8 mouse cellular contexts compared by ENCODE assay signal in the genomic region with DNA sequence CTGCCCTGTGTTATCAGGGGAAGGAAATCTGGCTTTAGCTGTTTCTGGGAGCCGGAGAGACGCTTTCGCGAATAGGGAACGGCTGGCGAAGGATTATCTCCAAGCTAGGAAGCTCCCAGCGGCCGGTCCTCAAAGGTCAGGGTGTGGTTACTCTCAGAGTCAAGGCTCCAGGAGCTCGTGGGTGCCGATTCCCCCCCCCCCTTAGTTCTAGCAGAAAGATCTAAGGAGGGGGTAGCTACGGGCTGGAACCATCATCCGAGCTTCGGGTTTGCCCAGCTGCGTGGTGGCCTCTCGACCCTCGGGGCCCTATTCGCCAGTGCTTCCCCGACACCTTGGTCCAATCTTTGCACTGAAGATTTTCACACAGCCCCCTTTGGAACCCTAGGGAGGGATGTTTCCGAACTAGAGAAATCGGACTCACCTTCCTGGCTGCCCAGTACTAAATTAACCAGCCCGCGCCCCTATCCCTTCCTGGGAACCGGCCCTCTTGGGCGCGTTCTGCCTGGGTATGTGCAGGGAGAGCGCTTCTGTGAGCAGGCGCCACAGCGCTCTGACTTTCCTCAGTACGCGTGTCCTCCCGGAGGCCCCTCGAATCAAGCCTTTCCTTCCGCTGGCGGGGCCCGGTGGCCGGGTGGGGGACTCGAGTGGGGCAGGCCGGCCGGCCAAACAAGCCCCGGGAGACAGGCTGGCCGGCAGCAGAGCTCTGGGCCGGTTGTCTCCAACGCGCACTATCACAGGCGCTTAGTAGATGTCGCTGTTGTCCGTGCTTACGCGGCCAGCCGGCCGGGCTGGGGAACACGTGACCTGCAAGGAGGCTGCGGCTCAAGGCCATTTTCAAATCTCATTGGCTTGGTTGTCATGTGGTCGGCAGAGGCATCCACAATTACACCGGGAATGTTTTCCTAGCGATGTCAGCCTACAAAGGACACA. TPM values are rescaled to one million over a fixed set of nuclear protein-coding genes. Genes with fewer than 3 reads are reported as not detected.
DNase-seq lines count a peak whose midpoint lies in the region; ATAC-seq and TF ChIP-seq lines count a peak whose summit lies in the region.

A gene (plus strand): TSS at position 903 of the 930 bp plus-strand sequence.

- H3K9me3 ChIP-seq in heart, postnatal 0 days (replicated peaks; ENCODE audit: control insufficient read depth, low read length): no peaks in the 10 kb centered on the region
- no peaks in the 10 kb centered on the region for H3K9me3 ChIP-seq in limb, embryonic 11.5 days (ENCODE audit: control insufficient read depth, low read length)
- H3K9me3 ChIP-seq in stomach, embryonic 14.5 days (ENCODE audit: control insufficient read depth, low read depth, low read length): no peaks in the 10 kb centered on the region

- TF ChIP-seq CTCF in heart, postnatal 0 days (IDR thresholded peaks at IDR 0.05; ENCODE audit: low read depth): peak; percentile 40

- H3K4me2 ChIP-seq in heart, postnatal 0 days (ENCODE audit: low read depth, low read length): peak within 1 kb of the TSS; percentile 19; the same call in 1 of the 2 replicates
- H3K4me2 ChIP-seq in limb, embryonic 11.5 days (ENCODE audit: low read depth, severe bottlenecking): peak within 1 kb of the TSS; percentile 93
- no peak within 1 kb of the TSS for H3K4me2 ChIP-seq in stomach, embryonic 14.5 days (replicated peaks; ENCODE audit: low read depth, low read length)

- no peak within 1 kb of the TSS for H3K27ac ChIP-seq in heart, postnatal 0 days (ENCODE audit: low read depth)
- H3K27ac ChIP-seq in limb, embryonic 11.5 days (replicated peaks; ENCODE audit: low read depth, low read length): peak within 1 kb of the TSS; percentile 94
- no peak within 1 kb of the TSS for H3K27ac ChIP-seq in stomach, embryonic 14.5 days (ENCODE audit: low read length)

- no peaks in the 10 kb centered on the region for H3K36me3 ChIP-seq in heart, postnatal 0 days (replicated peaks; ENCODE audit: control insufficient read depth, insufficient read depth, low read length)
- H3K36me3 ChIP-seq in limb, embryonic 11.5 days (ENCODE audit: control insufficient read depth, insufficient read depth, low read length): no peaks in the 10 kb centered on the region
- no peaks in the 10 kb centered on the region for H3K36me3 ChIP-seq in stomach, embryonic 14.5 days (ENCODE audit: control insufficient read depth, insufficient read depth, low read length)

- peak; percentile 65; the same call in 1 of the 2 replicates for ATAC-seq in heart, postnatal 0 days (ENCODE audit: insufficient read depth, low read depth)
- ATAC-seq in limb, embryonic 11.5 days (ENCODE audit: insufficient number of reproducible peaks, low FRiP score, low TSS enrichment, low read depth): peak; percentile 80
- peak; percentile 49; the same call in 1 of the 2 replicates for ATAC-seq in stomach, embryonic 14.5 days (ENCODE audit: insufficient number of reproducible peaks, insufficient read depth, low FRiP score, low read depth)

- TF ChIP-seq EP300 in heart, postnatal 0 days (IDR thresholded peaks at IDR 0.05; ENCODE audit: low read depth): no peak

- peak; percentile 53 to 59 for DNase-seq in cerebellum, postnatal 10 days
- DNase-seq in cerebellum, postnatal 25 days: no peak
- DNase-seq in embryo, embryonic 11 days: peak; percentile 94
- peak; percentile 58 for DNase-seq in heart, postnatal 0 days (ENCODE audit: low spot score)
- peak; percentile 90 for DNase-seq in limb, embryonic 11.5 days (ENCODE audit: low spot score)
- no peak for DNase-seq in natural killer cell, adult 2 months (ENCODE audit: low spot score in 2 of 2)
- DNase-seq in cerebellum, adult 11 months: no peak

- H3K27me3 ChIP-seq in heart, postnatal 0 days (ENCODE audit: control insufficient read depth, insufficient read depth, low read length): peaks cover 99% of the 10 kb centered on the region
- peaks cover 6% of the 10 kb centered on the region; the same call in 1 of the 2 replicates for H3K27me3 ChIP-seq in limb, embryonic 11.5 days (ENCODE audit: control insufficient read depth, insufficient read depth, low read length)
- peaks cover 80% of the 10 kb centered on the region for H3K27me3 ChIP-seq in stomach, embryonic 14.5 days (ENCODE audit: control insufficient read depth, insufficient read depth, low read length)

- peak within 1 kb of the TSS; percentile 28 for H3K4me3 ChIP-seq in heart, postnatal 0 days (ENCODE audit: low read depth, low read length)
- peak within 1 kb of the TSS; percentile 61 for H3K4me3 ChIP-seq in limb, embryonic 11.5 days (ENCODE audit: low read depth, low read length)
- no peak within 1 kb of the TSS for H3K4me3 ChIP-seq in stomach, embryonic 14.5 days (ENCODE audit: low read depth, low read length)

- no peak within 1 kb of the TSS for H3K9ac ChIP-seq in heart, postnatal 0 days (replicated peaks; ENCODE audit: low read depth, low read length)
- H3K9ac ChIP-seq in limb, embryonic 11.5 days (ENCODE audit: low read length): peak within 1 kb of the TSS; percentile 96
- no peak within 1 kb of the TSS for H3K9ac ChIP-seq in stomach, embryonic 14.5 days (replicated peaks; ENCODE audit: low read depth, low read length)

- 3% methylated on average over 56 of the region's 56 CpGs for whole genome bisulfite sequencing in heart, postnatal 0 days
- WGBS in limb, embryonic 11.5 days: under 1% methylated on average over 56 of the region's 56 CpGs
- WGBS in stomach, embryonic 14.5 days: under 1% methylated on average over 56 of the region's 56 CpGs

- H3K4me1 ChIP-seq in heart, postnatal 0 days (ENCODE audit: control insufficient read depth, insufficient read depth): no peaks in the 10 kb centered on the region
- H3K4me1 ChIP-seq in limb, embryonic 11.5 days (ENCODE audit: control insufficient read depth, insufficient read depth, low read length): peaks cover 34% of the 10 kb centered on the region
- H3K4me1 ChIP-seq in stomach, embryonic 14.5 days (ENCODE audit: control insufficient read depth, insufficient read depth, low read length): no peaks in the 10 kb centered on the region

RNA-seq across cellular contexts. Expression of the gene that starts here (rescaled TPM):
- not detected in 2 replicates for total RNA-seq in heart, postnatal 0 days (2014; rRNA removed; ENCODE audit: low replicate concordance)
- polyA plus RNA-seq in heart, postnatal 0 days (2015; fragmentation: Nextera tagmentation; extraction: Ambion mirVana): 0.08 TPM in 1 of 2 replicates, not detected in the other
- polyA plus RNA-seq in limb, embryonic 11.5 days (2014; fragmentation: Nextera tagmentation; extraction: Ambion mirVana): 52.0 and 55.0 TPM in 2 replicates
- polyA plus RNA-seq in stomach, embryonic 14.5 days (2014; fragmentation: Nextera tagmentation; extraction: Ambion mirVana): 0.14 TPM in 1 of 2 replicates, not detected in the other

Comparison
In these comparisons a context has a peak if more than half of its experiments do, and no peak if none do; other contexts are left out.
1. RNA of the gene that starts here (polyA plus RNA-seq): 52.0 to 55.0 TPM in limb, embryonic 11.5 days; 0.14 TPM in stomach, embryonic 14.5 days and 0.08 TPM in heart, postnatal 0 days; every median in the first group is over 10 times any median in the second.
2. DNase-seq: peak in cerebellum, postnatal 10 days (2 of 2), embryo, embryonic 11 days (single experiment) and limb, embryonic 11.5 days (single experiment); none in cerebellum, postnatal 25 days (0 of 2), natural killer cell, adult 2 months (0 of 2) and cerebellum, adult 11 months (single experiment).
3. Peak in DNase-seq, ATAC-seq, H3K4me3 ChIP-seq and H3K4me2 ChIP-seq in heart, postnatal 0 days; RNA of the gene not detected or under 1 TPM.
4. Peak in ATAC-seq in stomach, embryonic 14.5 days; RNA of the gene not detected or under 1 TPM.
5. Peak in every context shown above with its lines, with median percentiles within 50 percentile points of each other: ATAC-seq.